Comparison of ENCODE assay signal across 10 mouse cellular contexts in the genomic region with DNA sequence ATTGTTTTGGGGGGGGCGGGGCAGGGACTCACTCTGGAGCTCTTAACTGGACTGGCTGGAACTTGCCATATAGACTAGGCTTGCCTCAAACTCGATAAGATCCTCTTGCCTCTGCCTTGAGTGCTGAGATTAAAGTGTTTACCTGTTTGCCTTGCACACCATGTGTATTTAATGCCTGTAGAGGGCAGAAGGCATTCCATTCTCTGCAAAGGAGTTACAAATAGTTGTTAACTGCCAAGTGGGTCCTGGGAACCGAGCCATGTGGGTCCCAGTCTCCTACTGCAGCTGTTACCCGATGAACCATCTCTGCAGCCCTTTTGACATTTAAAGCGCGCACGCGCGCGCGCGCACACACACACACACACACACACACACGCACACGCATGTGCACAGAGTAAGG. TPM values are rescaled to one million over a fixed set of nuclear protein-coding genes. Genes with fewer than 3 reads are reported as not detected.
DNase-seq lines count a peak whose midpoint lies in the region; ATAC-seq lines count a peak whose summit lies in the region.
"Had no signal": no experiment of that assay in that cellular context is flagged by ENCODE, and none has a peak within 500 bp of the region (broad histone marks: within the 10 kb centered on the region; RNA-seq: fewer than 3 reads in every experiment).

No protein-coding gene starts in this region.

- H3K9ac ChIP-seq in heart, embryonic 14.5 days (ENCODE audit: low read length) = no peak overlapping the region
- H3K9ac ChIP-seq in forebrain, embryonic 14.5 days (ENCODE audit: low read length) = no peak overlapping the region
- no peak overlapping the region for H3K9ac ChIP-seq in limb, embryonic 15.5 days
- no peak overlapping the region for H3K9ac ChIP-seq in midbrain, embryonic 16.5 days (ENCODE audit: low read depth, low read length)

- intact Hi-C loops in heart, postnatal 10 days (cut with DNase I) = no loop called here

- H3K4me2 ChIP-seq in heart, embryonic 14.5 days (ENCODE audit: low read length) = peak overlapping the region; percentile 76
- H3K4me2 ChIP-seq in forebrain, embryonic 14.5 days (ENCODE audit: low read length) = peak overlapping the region; percentile 65; the same call in 1 of the 2 replicates
- peak overlapping the region; percentile 70 for H3K4me2 ChIP-seq in limb, embryonic 15.5 days
- H3K4me2 ChIP-seq in midbrain, embryonic 16.5 days (ENCODE audit: low read length) = peak overlapping the region; percentile 66

- 92% methylated on average over 14 of the region's 14 CpGs for WGBS in heart, embryonic 14.5 days
- WGBS in forebrain, embryonic 14.5 days = 92% methylated on average over 14 of the region's 14 CpGs
- 85% methylated on average over 14 of the region's 14 CpGs for WGBS in limb, embryonic 15.5 days
- 94% methylated on average over 14 of the region's 14 CpGs for WGBS in midbrain, embryonic 16.5 days

- H3K27me3 ChIP-seq in heart, embryonic 14.5 days (ENCODE audit: control insufficient read depth, insufficient read depth, low read length) = no peaks in the 10 kb centered on the region
- H3K27me3 ChIP-seq in forebrain, embryonic 14.5 days (replicated peaks; ENCODE audit: control insufficient read depth, insufficient read depth, low read length) = no peaks in the 10 kb centered on the region
- no peaks in the 10 kb centered on the region for H3K27me3 ChIP-seq in limb, embryonic 15.5 days
- no peaks in the 10 kb centered on the region; the same call in 1 of the 2 replicates for H3K27me3 ChIP-seq in midbrain, embryonic 16.5 days (ENCODE audit: control insufficient read depth, insufficient read depth, low read depth, low read length)

- no peak for ATAC-seq in heart, embryonic 14.5 days (ENCODE audit: insufficient number of reproducible peaks, insufficient read depth, low FRiP score, low read depth)
- no peak for ATAC-seq in forebrain, embryonic 14.5 days
- ATAC-seq in limb, embryonic 15.5 days (ENCODE audit: insufficient number of reproducible peaks, low FRiP score, low TSS enrichment, low read depth) = no peak
- ATAC-seq in midbrain, embryonic 16.5 days = no peak
- ATAC-seq: inflammation-experienced regulatory T-cells, adult 6 months had no signal

- no peak overlapping the region for H3K27ac ChIP-seq in heart, embryonic 14.5 days (replicated peaks in 1 of 2; ENCODE audit: control insufficient read depth in 1 of 2, insufficient read depth in 1 of 2, low read depth in 2 of 2, low read length in 2 of 2)
- no peak overlapping the region for H3K27ac ChIP-seq in forebrain, embryonic 14.5 days (ENCODE audit: low read depth, low read length)
- 0 out of 2 replicates have a peak overlapping the region, but pooled peaks have one; percentile 22 for H3K27ac ChIP-seq in limb, embryonic 15.5 days
- no peak overlapping the region for H3K27ac ChIP-seq in midbrain, embryonic 16.5 days (ENCODE audit: low read length)

- no peak for DNase-seq in heart, postnatal 10 days
- no peak for DNase-seq in forebrain, embryonic 14.5 days (ENCODE audit: low spot score)
- no peak for DNase-seq in adrenal gland, postnatal 36 days
- no peak for DNase-seq in cerebellum, adult 11 months
- DNase-seq in urinary bladder, postnatal 25 days (ENCODE audit: low spot score) = no peak

- no peak overlapping the region for H3K4me3 ChIP-seq in heart, embryonic 14.5 days (ENCODE audit: control insufficient read depth in 1 of 2, insufficient read depth in 1 of 2, low read depth in 1 of 2, low read length in 2 of 2)
- H3K4me3 ChIP-seq in forebrain, embryonic 14.5 days (ENCODE audit: low read depth, low read length) = no peak overlapping the region
- peak overlapping the region; percentile 81 for H3K4me3 ChIP-seq in limb, embryonic 15.5 days
- no peak overlapping the region for H3K4me3 ChIP-seq in midbrain, embryonic 16.5 days (ENCODE audit: low read depth, low read length)

- peaks cover 7 to 14% of the 10 kb centered on the region in 2 experiments for H3K4me1 ChIP-seq in heart, embryonic 14.5 days (ENCODE audit: control insufficient read depth in 2 of 2, insufficient read depth in 2 of 2, low read length in 2 of 2)
- H3K4me1 ChIP-seq in forebrain, embryonic 14.5 days (ENCODE audit: control insufficient read depth, insufficient read depth, low read length) = peaks cover 12% of the 10 kb centered on the region
- H3K4me1 ChIP-seq in limb, embryonic 15.5 days = peaks cover 24% of the 10 kb centered on the region
- peaks cover 23% of the 10 kb centered on the region for H3K4me1 ChIP-seq in midbrain, embryonic 16.5 days (ENCODE audit: control insufficient read depth, insufficient read depth, low read length)

- H3K36me3 ChIP-seq in heart, embryonic 14.5 days (ENCODE audit: control insufficient read depth, insufficient read depth, low read length) = peaks cover 47% of the 10 kb centered on the region
- H3K36me3 ChIP-seq in forebrain, embryonic 14.5 days (ENCODE audit: control insufficient read depth, insufficient read depth, low read length) = peaks cover 50% of the 10 kb centered on the region
- peaks cover 39% of the 10 kb centered on the region for H3K36me3 ChIP-seq in limb, embryonic 15.5 days
- peaks cover 22% of the 10 kb centered on the region for H3K36me3 ChIP-seq in midbrain, embryonic 16.5 days (ENCODE audit: control insufficient read depth, insufficient read depth, low read length)

- H3K9me3 ChIP-seq in heart, embryonic 14.5 days (ENCODE audit: control insufficient read depth, low read length) = no peaks in the 10 kb centered on the region
- H3K9me3 ChIP-seq in forebrain, embryonic 14.5 days (replicated peaks; ENCODE audit: control insufficient read depth, low read length) = no peaks in the 10 kb centered on the region
- H3K9me3 ChIP-seq in limb, embryonic 15.5 days = no peaks in the 10 kb centered on the region
- no peaks in the 10 kb centered on the region for H3K9me3 ChIP-seq in midbrain, embryonic 16.5 days (replicated peaks; ENCODE audit: control insufficient read depth, low read length, poor library complexity, severe bottlenecking)

RNA-seq across cellular contexts. Expression of a gene that starts 1.4 kb away (rescaled TPM):
- polyA plus RNA-seq in heart, embryonic 14.5 days (2014; fragmentation: Nextera tagmentation; extraction: Ambion mirVana) = 21.0 and 21.9 TPM in 2 replicates
- total RNA-seq in heart, postnatal 10 days (2021) = 10 to 100 TPM; 45.6 to 54.0 TPM
- 16.1 and 21.1 TPM in 2 replicates for polyA plus RNA-seq in forebrain, embryonic 14.5 days (2014; fragmentation: Nextera tagmentation; extraction: Ambion mirVana)
- 31.2 and 34.5 TPM in 2 replicates for polyA plus RNA-seq in limb, embryonic 15.5 days (2015; fragmentation: Nextera tagmentation; extraction: Ambion mirVana)
- polyA plus RNA-seq in midbrain, embryonic 16.5 days (2015; fragmentation: Nextera tagmentation; extraction: Ambion mirVana) = 25.2 and 28.6 TPM in 2 replicates
- 10 to 100 TPM; 27.9 to 28.7 TPM for total RNA-seq in adrenal gland, postnatal 36 days (2021)

RNA-seq across cellular contexts. Expression of a gene that starts 8.8 kb away (rescaled TPM):
- 1,268 TPM in 2 replicates for polyA plus RNA-seq in heart, embryonic 14.5 days (2014; fragmentation: Nextera tagmentation; extraction: Ambion mirVana)
- 1,000 to 10,000 TPM; 1,469 to 1,488 TPM for total RNA-seq in heart, postnatal 10 days (2021)
- 509 and 616 TPM in 2 replicates for polyA plus RNA-seq in forebrain, embryonic 14.5 days (2014; fragmentation: Nextera tagmentation; extraction: Ambion mirVana)
- polyA plus RNA-seq in limb, embryonic 15.5 days (2015; fragmentation: Nextera tagmentation; extraction: Ambion mirVana) = 426 and 467 TPM in 2 replicates
- polyA plus RNA-seq in midbrain, embryonic 16.5 days (2015; fragmentation: Nextera tagmentation; extraction: Ambion mirVana) = 570 and 615 TPM in 2 replicates
- 100 to 1,000 TPM; 628 to 645 TPM for total RNA-seq in adrenal gland, postnatal 36 days (2021)

RNA-seq across cellular contexts. Expression of a gene that starts 11.4 kb away (rescaled TPM):
- not detected in 2 replicates for polyA plus RNA-seq in heart, embryonic 14.5 days (2014; fragmentation: Nextera tagmentation; extraction: Ambion mirVana)
- not detected for total RNA-seq in heart, postnatal 10 days (2021)
- not detected in 2 replicates for polyA plus RNA-seq in forebrain, embryonic 14.5 days (2014; fragmentation: Nextera tagmentation; extraction: Ambion mirVana)
- polyA plus RNA-seq in limb, embryonic 15.5 days (2015; fragmentation: Nextera tagmentation; extraction: Ambion mirVana) = not detected in 2 replicates
- not detected in 2 replicates for polyA plus RNA-seq in midbrain, embryonic 16.5 days (2015; fragmentation: Nextera tagmentation; extraction: Ambion mirVana)
- total RNA-seq in adrenal gland, postnatal 36 days (2021) = not detected
- total RNA-seq: megakaryocyte-erythroid progenitor cell, adult 5-6 weeks had no signal
- polyA plus RNA-seq: inflammation-experienced regulatory T-cells, adult 6 months had no signal

RNA-seq across cellular contexts. Expression of a gene that starts 18.3 kb away (rescaled TPM):
- 1.1 and 1.6 TPM in 2 replicates for polyA plus RNA-seq in heart, embryonic 14.5 days (2014; fragmentation: Nextera tagmentation; extraction: Ambion mirVana)
- 1 to 10 TPM; 4.5 to 4.7 TPM for total RNA-seq in heart, postnatal 10 days (2021)
- 0.10 and 0.17 TPM in 2 replicates for polyA plus RNA-seq in forebrain, embryonic 14.5 days (2014; fragmentation: Nextera tagmentation; extraction: Ambion mirVana)
- polyA plus RNA-seq in limb, embryonic 15.5 days (2015; fragmentation: Nextera tagmentation; extraction: Ambion mirVana) = 0.35 and 0.42 TPM in 2 replicates
- polyA plus RNA-seq in midbrain, embryonic 16.5 days (2015; fragmentation: Nextera tagmentation; extraction: Ambion mirVana) = 0.15 and 0.32 TPM in 2 replicates
- 1 to 10 TPM; 4.0 to 4.9 TPM for total RNA-seq in adrenal gland, postnatal 36 days (2021)
